Mouse (Mus musculus) bone marrow macrophage, adult 2 months (primary cell): ENCODE data around the gene Fto. TPM values are rescaled to one million over a fixed set of nuclear protein-coding genes. Genes with fewer than 3 reads are reported as not detected.

Experiments used
- H3K27ac ChIP-seq: 2 replicates; pipeline ENCODE4 v1.5.1; 2012; ENCODE audit warnings: low read depth, low read length; ENCODE audit not compliant: insufficient read depth
- H3K4me1 ChIP-seq: 2 replicates; pipeline ENCODE4 v1.6.1; 2012; ENCODE audit warnings: low read length; ENCODE audit not compliant: control insufficient read depth, insufficient read depth
- H3K4me3 ChIP-seq: 2 replicates; pipeline ENCODE4 v1.5.1; 2012; ENCODE audit warnings: mild to moderate bottlenecking, low read length, moderate library complexity; ENCODE audit not compliant: insufficient read depth
- CTCF ChIP-seq: IDR thresholded peaks from 2 replicates; pipeline ENCODE4 v1.5.1; 2012; ENCODE audit warnings: low read depth, mild to moderate bottlenecking, low read length, moderate library complexity
- POLR2A ChIP-seq: IDR thresholded peaks from 2 replicates; pipeline ENCODE4 v1.6.1; 2012; ENCODE audit warnings: mild to moderate bottlenecking, low read depth, low read length, borderline replicate concordance
- polyA plus RNA-seq: library from polyadenylated mRNA; stranded (reverse); fragments of >200 nt; gene quantifications from 2 replicates; pipeline ENCODE4 v1.2.4, GENCODE M21; 2012; ENCODE audit not compliant: missing spikeins, insufficient read depth, insufficient read length

Fto gene
- polyA plus RNA-seq, 1 experiment: 26.4 TPM

GRCm38 (mm10) chr8:91584620-91585415 is 271.5 kb downstream of the Fto start:
- Histone ChIP-seq H3K27ac (no peak overlapping the region), H3K4me3 (no peak overlapping the region), H3K4me1 (no peaks in the 10 kb centered on the region)
- TF ChIP-seq CTCF (no peak), POLR2A (no peak)

- Histone ChIP-seq H3K4me1 (no peaks in the 10 kb centered on the region), H3K27ac (no peak overlapping the region), H3K4me3 (no peak overlapping the region)
- TF ChIP-seq POLR2A (no peak), CTCF (no peak)
These were observed 279.2 kb downstream of the Fto start for GRCm38 (mm10) chr8:91592436-91593105.

- H3K4me1 ChIP-seq: no peaks in the 10 kb centered on the region
- TF ChIP-seq CTCF: no peak
- no peak for TF ChIP-seq POLR2A
- H3K4me3 ChIP-seq: no peak overlapping the region
- no peak overlapping the region for H3K27ac ChIP-seq
These were observed 280.0 kb downstream of the Fto start for GRCm38 (mm10) chr8:91593202-91593781.

GRCm38 (mm10) chr8:91599349-91599837 is 286.1 kb downstream of the Fto start:
- Histone ChIP-seq H3K4me3 (no peak overlapping the region), H3K4me1 (no peaks in the 10 kb centered on the region), H3K27ac (no peak overlapping the region)
- TF ChIP-seq CTCF (no peak), POLR2A (no peak)

- Histone ChIP-seq H3K27ac (no peak overlapping the region), H3K4me1 (no peaks in the 10 kb centered on the region), H3K4me3 (no peak overlapping the region)
- TF ChIP-seq POLR2A: no peak
- no peak for TF ChIP-seq CTCF
These were observed 290.4 kb downstream of the Fto start for GRCm38 (mm10) chr8:91603751-91604150.

- TF ChIP-seq CTCF (no peak), POLR2A (no peak)
- Histone ChIP-seq H3K27ac (no peak overlapping the region), H3K4me1 (no peaks in the 10 kb centered on the region), H3K4me3 (no peak overlapping the region)
These were observed 292.6 kb downstream of the Fto start for GRCm38 (mm10) chr8:91605901-91606300.

- Histone ChIP-seq H3K4me1 (no peaks in the 10 kb centered on the region), H3K4me3 (no peak overlapping the region), H3K27ac (no peak overlapping the region)
- TF ChIP-seq POLR2A (no peak), CTCF (no peak)
These were observed 293.8 kb downstream of the Fto start for GRCm38 (mm10) chr8:91607091-91607490.

- no peaks in the 10 kb centered on the region for H3K4me1 ChIP-seq
- no peak overlapping the region for H3K4me3 ChIP-seq
- H3K27ac ChIP-seq: no peak overlapping the region
- TF ChIP-seq POLR2A: no peak
These were observed 297.9 kb downstream of the Fto start for GRCm38 (mm10) chr8:91611191-91611590.

GRCm38 (mm10) chr8:91611723-91612362 is 298.5 kb downstream of the Fto start:
- TF ChIP-seq CTCF (no peak), POLR2A (no peak)

More at GRCm38 (mm10) chr8:91611723-91612362, 298.5 kb downstream of the Fto start:
- Histone ChIP-seq H3K4me3 (no peak overlapping the region), H3K27ac (no peak overlapping the region), H3K4me1 (no peaks in the 10 kb centered on the region)
